Mouse (Mus musculus) midbrain, embryonic 12.5 days (tissue): ENCODE data around the gene Olfr221. TPM values are rescaled to one million over a fixed set of nuclear protein-coding genes. Genes with fewer than 3 reads are reported as not detected.
A peak's percentile ranks its signal among the peaks of the same experiment; 100 is the strongest.

Experiments
- ATAC-seq: fragments of 200-750 bp; cut with Nextera tagmentation; 2 replicates; pipeline ENCODE4 v1.8.0; 2017; ENCODE audit warnings: low read depth, moderate TSS enrichment, moderate library complexity; ENCODE audit not compliant: low FRiP score
- H3K27ac ChIP-seq: fragments of 300-500 bp; sonication (generic); replicated peaks from 2 replicates; pipeline ENCODE4 v1.5.1; 2016; ENCODE audit warnings: mild to moderate bottlenecking
- H3K27me3 ChIP-seq: fragments of 300-500 bp; sonication (generic); 2 replicates; pipeline ENCODE4 v1.6.1; 2016; ENCODE audit warnings: mild to moderate bottlenecking
- H3K36me3 ChIP-seq: fragments of 300-500 bp; sonication (generic); 2 replicates; pipeline ENCODE4 v1.6.1; 2016
- H3K4me1 ChIP-seq: fragments of 300-500 bp; sonication (generic); 2 replicates; pipeline ENCODE4 v1.6.1; 2016
- H3K4me2 ChIP-seq: fragments of 300-500 bp; sonication (generic); replicated peaks from 2 replicates; pipeline ENCODE4 v1.6.1; 2016; ENCODE audit warnings: mild to moderate bottlenecking, moderate library complexity
- H3K4me3 ChIP-seq: fragments of 300-500 bp; sonication (generic); 2 replicates; pipeline ENCODE4 v1.5.1; 2016; ENCODE audit warnings: mild to moderate bottlenecking
- H3K9ac ChIP-seq: fragments of 300-500 bp; sonication (generic); replicated peaks from 2 replicates; pipeline ENCODE4 v1.6.1; 2016; ENCODE audit warnings: mild to moderate bottlenecking, moderate library complexity
- H3K9me3 ChIP-seq: fragments of 300-500 bp; sonication (generic); 2 replicates; pipeline ENCODE4 v1.6.1; 2016; ENCODE audit warnings: mild to moderate bottlenecking
- WGBS: fragments of 180-500 bp; shearing (Covaris S2); methylation state at CpG from one replicate; pipeline ENCODE4 v1.1.7; 2016; 5-methylcytosine and 5-hydroxymethylcytosine counted together
- polyA plus RNA-seq: library from polyadenylated mRNA; unstranded; fragments of >200 nt; fragmentation: Nextera tagmentation; extraction: Ambion mirVana; gene quantifications from 2 replicates; pipeline ENCODE4 v1.2.1, GENCODE M21; 2016

The Olfr221 gene
- polyA plus RNA-seq, 1 experiment from 2014 or later, result not detected

DNA sequence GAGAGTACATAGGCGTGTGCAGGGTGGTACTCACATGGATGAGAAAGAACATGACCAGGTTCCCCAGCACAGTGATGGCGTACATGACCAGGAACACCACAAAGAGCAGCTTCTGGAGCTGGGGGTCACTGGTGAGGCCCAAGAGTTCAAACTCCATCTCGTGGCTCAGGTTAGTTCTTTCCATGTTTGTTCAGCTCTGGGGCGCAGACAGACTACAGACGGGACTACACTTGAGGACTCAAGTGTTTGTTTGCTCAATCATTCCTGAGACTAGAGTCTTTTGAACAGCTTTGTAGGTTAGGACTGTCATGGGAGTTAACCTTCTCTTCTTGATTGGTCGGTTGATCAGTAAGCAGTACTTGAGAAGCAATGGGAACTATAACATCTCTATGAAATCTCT is 6.3 kb downstream of the Olfr221 start:
- no peaks in the 10 kb centered on the region for H3K27me3 ChIP-seq
- no peak overlapping the region for H3K27ac ChIP-seq
- no peaks in the 10 kb centered on the region for H3K4me1 ChIP-seq
- H3K4me2 ChIP-seq, result no peak overlapping the region
- no peaks in the 10 kb centered on the region for H3K36me3 ChIP-seq
- 88% methylated on average over 6 of the region's 6 CpGs for WGBS
- no peak overlapping the region for H3K4me3 ChIP-seq
- H3K9me3 ChIP-seq, result no peaks in the 10 kb centered on the region
- H3K9ac ChIP-seq, result no peak overlapping the region
- ATAC-seq, result no peak

DNA sequence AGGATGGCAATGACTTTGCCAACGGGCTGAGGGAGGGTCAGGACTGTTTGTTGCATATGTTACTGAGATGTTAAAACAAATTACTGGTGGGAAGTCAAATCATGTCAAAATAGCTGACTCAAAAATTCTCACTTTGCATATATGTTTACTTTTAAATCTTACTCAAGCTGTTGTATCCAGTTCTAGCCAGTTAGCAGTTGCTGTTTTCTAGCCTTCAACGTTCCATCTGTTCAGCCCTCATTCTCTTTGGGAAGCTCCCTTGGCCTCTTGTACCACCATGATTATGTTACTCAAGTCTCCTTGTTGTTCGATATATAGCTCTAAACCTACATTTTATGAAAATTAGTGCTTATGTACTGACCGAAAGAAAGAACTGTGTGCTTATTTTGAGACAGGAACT is 15.9 kb downstream of the Olfr221 start:
- no peak overlapping the region for H3K4me2 ChIP-seq
- WGBS, result 91% methylated on average over 4 of the region's 4 CpGs
- ATAC-seq, result no peak
- H3K27ac ChIP-seq, result no peak overlapping the region
- H3K9ac ChIP-seq, result no peak overlapping the region
- no peaks in the 10 kb centered on the region for H3K9me3 ChIP-seq
- no peak overlapping the region for H3K4me3 ChIP-seq
- no peaks in the 10 kb centered on the region for H3K36me3 ChIP-seq
- peaks cover 17% of the 10 kb centered on the region for H3K4me1 ChIP-seq
- no peaks in the 10 kb centered on the region for H3K27me3 ChIP-seq

DNA sequence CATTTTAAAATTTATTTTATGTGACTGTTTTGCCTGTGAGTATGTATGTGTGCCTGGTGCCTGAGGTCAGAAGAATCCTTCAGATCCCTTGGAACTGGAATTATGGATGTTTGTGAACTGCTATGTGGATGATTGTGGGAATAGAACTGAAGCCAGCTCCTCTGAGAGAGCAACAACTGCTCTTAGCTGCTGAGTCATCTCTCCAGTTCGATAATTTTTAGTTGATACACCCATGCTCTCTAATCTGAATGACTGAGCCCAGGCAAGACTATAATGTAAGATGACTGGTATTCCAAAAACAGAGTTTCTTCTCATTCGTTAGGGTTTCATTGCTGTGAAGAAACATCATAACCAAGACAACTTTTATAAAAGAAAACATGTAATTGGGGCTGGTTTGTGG is 18.1 kb downstream of the Olfr221 start:
- H3K4me2 ChIP-seq, result no peak overlapping the region
- no peak overlapping the region for H3K9ac ChIP-seq
- peaks cover 24% of the 10 kb centered on the region for H3K4me1 ChIP-seq
- no peak overlapping the region for H3K27ac ChIP-seq
- WGBS, result 94% methylated on average over 2 of the region's 2 CpGs
- ATAC-seq, result no peak
- no peak overlapping the region for H3K4me3 ChIP-seq
- no peaks in the 10 kb centered on the region for H3K36me3 ChIP-seq
- H3K9me3 ChIP-seq, result no peaks in the 10 kb centered on the region
- H3K27me3 ChIP-seq, result no peaks in the 10 kb centered on the region

DNA sequence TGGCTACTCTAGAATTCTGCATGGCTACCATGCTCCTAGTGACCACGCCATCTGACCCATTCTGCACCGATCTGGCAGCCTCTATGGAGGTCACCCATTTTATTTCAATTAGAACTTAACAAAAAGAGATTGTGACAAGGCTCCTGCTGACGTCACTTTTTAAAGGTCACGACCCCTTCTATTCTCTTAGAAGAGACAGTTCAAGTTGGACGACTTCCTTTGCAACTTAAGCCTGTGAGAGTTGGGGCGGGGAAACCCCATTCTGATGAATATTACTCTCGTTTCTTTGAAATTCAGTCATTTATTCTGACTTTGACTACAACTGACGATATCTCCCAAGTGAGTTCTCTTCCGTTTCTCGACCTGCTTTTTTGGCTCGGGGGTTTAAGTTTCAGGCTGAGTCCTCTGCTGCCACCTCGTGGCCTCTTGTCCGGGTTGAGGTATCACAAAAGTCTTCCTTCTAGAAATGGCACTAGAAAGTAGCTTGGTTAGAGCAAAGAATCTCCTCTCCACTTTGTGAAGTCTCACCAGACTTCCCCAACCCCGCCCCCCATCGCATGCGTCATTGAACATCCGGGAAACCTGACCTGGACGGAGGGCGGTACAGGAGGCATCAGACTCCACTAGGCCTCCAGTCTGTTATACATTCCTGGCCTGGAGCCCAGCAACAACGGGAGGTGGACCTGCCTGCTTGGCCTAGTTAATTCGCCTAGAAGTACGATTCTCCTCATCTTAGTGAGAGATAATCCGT is 19.4 kb downstream of the Olfr221 start:
- Histone ChIP-seq H3K4me3 (peak overlapping the region; percentile 16), H3K4me1 (peaks cover 37% of the 10 kb centered on the region), H3K4me2 (peak overlapping the region; percentile 41), H3K27ac (peak overlapping the region; percentile 68), H3K9ac (no peak overlapping the region; the same call in 1 of the 2 replicates), H3K27me3 (no peaks in the 10 kb centered on the region), H3K9me3 (no peaks in the 10 kb centered on the region), H3K36me3 (no peaks in the 10 kb centered on the region)
- peak; percentile 17; the same call in 1 of the 2 replicates for ATAC-seq
- 2% methylated on average over 23 of the region's 23 CpGs for WGBS

DNA sequence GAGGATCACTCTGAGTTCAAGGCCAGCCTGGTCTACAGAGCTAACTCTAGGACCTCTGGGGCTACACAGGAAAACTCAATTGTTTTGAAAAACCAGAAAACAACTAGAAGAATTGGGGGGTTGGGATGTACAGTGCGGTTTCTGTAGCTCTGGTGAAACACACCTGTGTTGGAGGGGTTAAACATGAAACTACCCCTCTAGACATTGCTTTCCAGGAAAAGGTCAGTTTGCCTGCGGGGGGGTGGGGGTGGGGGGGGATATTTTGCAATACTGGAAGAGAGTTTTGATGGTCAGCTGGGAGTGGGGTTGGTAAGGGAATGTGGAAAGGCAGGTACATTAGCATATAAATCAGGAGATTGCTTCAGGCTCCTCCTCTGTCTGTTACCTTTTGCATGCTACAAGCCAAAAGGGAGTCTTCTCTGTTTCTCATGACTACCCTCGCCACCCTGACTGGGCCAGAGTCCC is 20.0 kb downstream of the Olfr221 start:
- Histone ChIP-seq H3K27me3 (no peaks in the 10 kb centered on the region), H3K4me2 (peak overlapping the region; percentile 41; the same call in 1 of the 2 replicates), H3K27ac (0 out of 2 replicates have a peak overlapping the region, but pooled peaks have one; percentile 68), H3K4me1 (peaks cover 40% of the 10 kb centered on the region), H3K36me3 (no peaks in the 10 kb centered on the region), H3K4me3 (no peak overlapping the region), H3K9ac (no peak overlapping the region), H3K9me3 (no peaks in the 10 kb centered on the region)
- 58% methylated on average over 3 of the region's 3 CpGs for WGBS
- no peak for ATAC-seq

DNA sequence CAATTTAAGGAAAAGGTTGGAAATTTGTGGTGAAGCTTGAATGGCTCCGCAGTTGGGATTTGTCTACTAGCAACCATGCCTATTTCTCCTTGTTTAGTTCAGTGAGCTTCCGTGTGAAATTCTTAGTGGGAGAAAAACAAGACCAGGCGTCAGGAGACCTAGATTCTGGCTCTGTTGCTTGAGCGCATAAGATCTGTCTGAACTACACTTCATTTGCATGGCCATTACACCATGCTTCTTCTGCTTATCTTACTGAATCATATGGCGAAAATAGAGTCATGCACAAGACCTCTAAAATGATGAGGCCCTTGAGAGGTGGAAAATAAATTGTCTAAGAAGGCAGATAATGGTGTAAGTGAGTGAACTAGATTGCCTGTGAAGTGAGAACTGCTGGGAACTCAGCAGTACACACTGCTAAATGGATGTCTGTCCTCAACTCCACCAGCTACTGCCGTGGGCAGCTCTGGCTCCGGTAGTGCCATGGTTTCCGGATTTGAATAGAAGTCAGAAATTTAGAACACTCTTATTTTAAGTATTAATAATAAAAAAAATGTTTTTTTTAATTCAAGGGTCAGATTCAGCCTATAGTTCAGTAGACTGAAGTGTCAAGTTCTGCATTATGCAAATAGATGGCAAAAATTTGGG is 20.6 kb downstream of the Olfr221 start:
- no peak overlapping the region for H3K4me2 ChIP-seq
- no peak overlapping the region for H3K27ac ChIP-seq
- H3K27me3 ChIP-seq, result no peaks in the 10 kb centered on the region

DNA sequence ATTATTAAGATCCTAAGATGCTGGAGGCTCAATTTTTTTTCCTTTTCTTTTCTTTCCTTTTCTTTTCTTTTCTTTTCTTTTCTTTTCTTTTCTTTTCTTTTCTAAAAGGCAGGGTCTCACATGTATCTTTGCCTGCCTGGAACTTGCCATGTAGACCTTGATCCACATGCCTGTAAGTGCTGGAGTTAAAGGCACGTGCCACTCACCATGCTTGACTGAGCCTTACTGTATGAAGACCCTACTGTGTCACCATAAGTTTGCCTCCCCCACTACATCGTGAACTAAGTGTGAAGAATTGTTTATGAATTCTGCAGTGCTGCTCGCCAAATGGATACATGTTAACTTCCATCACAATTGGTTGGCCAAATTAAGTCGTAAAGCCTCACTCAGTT is 21.1 kb downstream of the Olfr221 start:
- no peak for ATAC-seq
- Histone ChIP-seq H3K36me3 (no peaks in the 10 kb centered on the region), H3K4me1 (peaks cover 51% of the 10 kb centered on the region), H3K27me3 (no peaks in the 10 kb centered on the region), H3K9me3 (no peaks in the 10 kb centered on the region), H3K4me3 (no peak overlapping the region), H3K4me2 (peak overlapping the region; percentile 56; the same call in 1 of the 2 replicates), H3K27ac (peak overlapping the region; percentile 98), H3K9ac (no peak overlapping the region)
- 78% methylated on average over 4 of the region's 4 CpGs for WGBS

More for the DNA sequence above, 20.6 kb downstream of the Olfr221 start:
- no peak for ATAC-seq
- no peak overlapping the region for H3K9ac ChIP-seq
- WGBS, result 90% methylated on average over 8 of the region's 8 CpGs
- H3K4me1 ChIP-seq, result peaks cover 46% of the 10 kb centered on the region
- H3K9me3 ChIP-seq, result no peaks in the 10 kb centered on the region
- H3K36me3 ChIP-seq, result no peaks in the 10 kb centered on the region
- no peak overlapping the region for H3K4me3 ChIP-seq

DNA sequence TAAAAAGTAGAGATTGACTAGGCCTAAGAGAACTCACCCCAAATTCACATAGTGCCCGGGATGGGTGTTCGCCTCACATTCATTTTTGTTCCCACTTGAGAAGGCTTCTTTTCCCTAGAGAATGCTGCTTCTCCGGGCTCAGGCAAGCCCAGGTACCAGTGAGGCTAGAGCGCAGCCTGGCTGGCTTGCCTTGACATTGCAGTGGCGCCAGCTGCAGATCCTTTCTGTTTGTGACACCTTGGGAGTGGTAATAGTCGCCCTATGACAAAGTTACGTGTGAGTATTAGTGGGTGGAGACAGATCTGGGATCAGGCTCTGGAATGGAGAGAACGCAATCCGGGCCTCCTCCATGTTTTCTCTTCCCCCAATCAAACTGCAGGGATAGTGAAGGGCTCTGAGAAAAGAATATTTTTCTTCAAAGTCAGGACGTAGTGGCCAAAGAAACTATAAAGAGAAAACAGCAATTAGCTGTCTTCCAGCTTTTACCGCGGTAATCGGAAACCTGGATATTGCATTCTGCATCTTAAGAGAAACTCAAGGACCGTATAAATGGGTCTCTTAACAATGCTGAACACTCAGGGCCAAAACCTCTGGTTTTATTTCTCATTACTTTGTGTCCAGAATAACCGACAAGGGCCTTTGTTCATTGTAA is 21.6 kb downstream of the Olfr221 start, which contains the start of gene Zfp219:
Gene Zfp219, minus strand, starts transcription at position 248 of the 652 bp plus-strand sequence.
- WGBS, result 8% methylated on average over 15 of the region's 15 CpGs
- H3K4me1 ChIP-seq, result peaks cover 56% of the 10 kb centered on the region
- ATAC-seq, result peak; percentile 48

DNA sequence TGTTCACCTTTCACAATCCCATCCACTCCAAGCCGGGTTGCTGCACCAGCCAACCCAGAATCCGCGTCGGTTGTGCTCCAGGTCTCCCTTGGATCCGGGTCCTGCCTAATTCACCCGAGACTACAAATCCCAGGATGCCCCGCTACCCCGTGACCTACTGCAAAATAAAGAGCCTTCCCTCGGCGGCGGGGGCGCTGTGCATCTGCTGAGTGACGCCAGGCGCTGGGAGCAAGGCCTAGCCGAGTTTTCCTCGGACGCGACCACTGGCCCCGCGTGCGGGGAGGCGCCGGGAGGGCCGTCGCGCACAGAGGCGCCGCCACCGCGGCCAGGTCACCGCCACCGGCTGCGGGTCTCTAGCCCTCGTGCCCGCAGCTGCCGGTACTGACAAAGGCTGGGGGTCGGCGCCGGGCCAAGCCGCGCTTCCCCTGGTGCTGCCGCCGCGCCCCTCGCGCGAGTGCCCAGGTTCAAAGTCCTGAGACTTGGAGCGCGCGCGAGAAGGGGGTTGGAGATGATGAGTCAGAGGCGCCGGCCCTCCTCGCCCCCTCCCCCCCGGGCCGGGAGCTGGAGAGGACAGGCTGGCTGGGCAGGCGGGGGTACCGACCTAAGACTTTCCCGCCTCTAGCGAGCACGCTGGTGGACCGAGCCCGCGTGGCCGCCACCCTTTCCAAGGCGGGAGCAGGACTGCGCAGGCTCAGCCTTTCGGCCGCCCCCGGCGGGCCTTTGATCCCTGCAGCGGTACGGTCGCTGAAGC is 22.5 kb downstream of the Olfr221 start:
- H3K27me3 ChIP-seq, result no peaks in the 10 kb centered on the region
- H3K9ac ChIP-seq, result peak overlapping the region; percentile 78
- H3K4me3 ChIP-seq, result peak overlapping the region; percentile 59
- ATAC-seq, result peak; percentile 90
- H3K4me1 ChIP-seq, result peaks cover 62% of the 10 kb centered on the region
- WGBS, result under 1% methylated on average over 73 of the region's 74 CpGs
- H3K9me3 ChIP-seq, result no peaks in the 10 kb centered on the region
- H3K27ac ChIP-seq, result peak overlapping the region; percentile 98
- no peaks in the 10 kb centered on the region for H3K36me3 ChIP-seq
- peak overlapping the region; percentile 56 for H3K4me2 ChIP-seq

More for the DNA sequence above, 21.6 kb downstream of the Olfr221 start, which contains the start of gene Zfp219:
- Histone ChIP-seq H3K4me2 (peak within 1 kb of the TSS; percentile 56), H3K9ac (peak within 1 kb of the TSS; percentile 78), H3K27ac (peak within 1 kb of the TSS; percentile 98), H3K4me3 (peak within 1 kb of the TSS; percentile 59), H3K27me3 (no peaks in the 10 kb centered on the region), H3K36me3 (no peaks in the 10 kb centered on the region), H3K9me3 (no peaks in the 10 kb centered on the region)

DNA sequence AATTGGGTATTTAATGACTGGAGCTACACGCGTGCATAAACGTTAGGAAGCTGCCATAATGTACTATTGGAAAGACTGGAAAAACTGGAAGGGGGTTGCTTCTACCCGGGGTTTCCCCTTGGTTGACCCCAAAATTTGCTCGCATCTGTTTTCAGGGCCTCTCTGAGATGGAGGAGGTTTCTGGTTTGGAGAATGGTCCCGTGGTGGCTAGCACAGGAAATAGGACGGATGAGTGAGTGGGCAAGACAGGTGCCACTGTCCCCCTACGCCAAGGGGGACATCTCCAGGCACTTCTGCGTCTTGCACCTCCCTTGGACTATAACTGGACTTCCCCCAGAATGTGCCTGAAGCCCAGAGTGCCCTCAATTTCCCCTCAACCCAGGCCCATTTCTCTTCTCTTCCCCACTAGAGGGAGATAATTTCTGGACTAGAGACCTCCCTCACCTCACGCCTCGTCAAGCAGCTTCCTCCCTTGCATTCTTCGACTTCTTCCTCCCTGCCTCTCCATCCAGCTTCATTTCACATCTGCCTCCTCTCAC is 23.1 kb downstream of the Olfr221 start:
- ATAC-seq, result no peak; the same call in 1 of the 2 replicates
- 38% methylated on average over 12 of the region's 12 CpGs for WGBS
- Histone ChIP-seq H3K9me3 (no peaks in the 10 kb centered on the region), H3K9ac (peak overlapping the region; percentile 78), H3K27me3 (no peaks in the 10 kb centered on the region), H3K4me3 (peak overlapping the region; percentile 59), H3K36me3 (no peaks in the 10 kb centered on the region), H3K4me2 (peak overlapping the region; percentile 56), H3K4me1 (peaks cover 62% of the 10 kb centered on the region), H3K27ac (peak overlapping the region; percentile 98)
